In the genomic region with DNA sequence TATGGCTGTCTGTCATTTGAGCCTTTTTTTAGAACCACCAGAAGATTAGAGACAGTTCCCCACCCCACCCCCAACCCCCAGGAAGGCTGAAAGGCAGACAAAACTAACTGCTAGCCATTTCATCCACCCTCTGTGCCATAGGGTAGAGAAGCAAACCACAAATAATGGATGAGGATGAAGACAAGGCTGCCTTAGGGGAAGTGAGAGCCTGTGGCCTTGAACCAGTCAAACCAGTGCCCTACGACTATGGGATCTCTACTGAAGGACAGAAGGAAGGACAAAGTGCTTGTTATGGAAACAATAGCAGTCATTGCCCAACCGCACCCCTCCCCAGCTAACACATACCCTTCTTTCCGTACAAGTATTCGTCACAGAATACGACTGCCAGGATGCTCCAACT, we compare ENCODE assay signal across 26 mouse cellular contexts. TPM values are rescaled to one million over a fixed set of nuclear protein-coding genes. Genes with fewer than 3 reads are reported as not detected.
DNase-seq lines count a peak whose midpoint lies in the region; ATAC-seq and TF ChIP-seq lines count a peak whose summit lies in the region.
"Had no signal": no experiment of that assay in that cellular context is flagged by ENCODE, and none has a peak within 500 bp of the region (broad histone marks: within the 10 kb centered on the region; RNA-seq: fewer than 3 reads in every experiment).

No protein-coding gene starts in this region.

- WGBS in intestine, postnatal 0 days = 87% methylated on average over 5 of the region's 5 CpGs
- WGBS in intestine, embryonic 15.5 days = 88% methylated on average over 5 of the region's 5 CpGs

- no peak overlapping the region for H3K4me2 ChIP-seq in intestine, postnatal 0 days (replicated peaks; ENCODE audit: low read depth)
- no peak overlapping the region for H3K4me2 ChIP-seq in intestine, embryonic 15.5 days (replicated peaks)
- H3K4me2 ChIP-seq: embryonic facial prominence, embryonic 13.5 days; forebrain, embryonic 12.5 days; forebrain, embryonic 15.5 days; heart, embryonic 11.5 days; hindbrain, embryonic 12.5 days; hindbrain, embryonic 15.5 days had no signal

- H3K9me3 ChIP-seq in intestine, postnatal 0 days (ENCODE audit: control insufficient read depth) = no peaks in the 10 kb centered on the region
- H3K9me3 ChIP-seq in intestine, embryonic 15.5 days = no peaks in the 10 kb centered on the region
- H3K9me3 ChIP-seq: embryonic facial prominence, embryonic 10.5 days; embryonic facial prominence, embryonic 13.5 days; forebrain, embryonic 12.5 days; forebrain, embryonic 15.5 days; hindbrain, embryonic 12.5 days; hindbrain, embryonic 15.5 days had no signal

- peaks cover 3% of the 10 kb centered on the region; the same call in 1 of the 2 replicates for H3K27me3 ChIP-seq in intestine, postnatal 0 days (replicated peaks; ENCODE audit: control insufficient read depth, insufficient read depth, low read length)
- H3K27me3 ChIP-seq in intestine, embryonic 15.5 days (replicated peaks) = no peaks in the 10 kb centered on the region
- H3K27me3 ChIP-seq: CH12.LX; forebrain, embryonic 15.5 days; hindbrain, embryonic 15.5 days had no signal

- H3K27ac ChIP-seq in intestine, postnatal 0 days (ENCODE audit: low read depth, low read length) = peak overlapping the region; percentile 68; the same call in 1 of the 2 replicates
- H3K27ac ChIP-seq in intestine, embryonic 15.5 days = no peak overlapping the region
- H3K27ac ChIP-seq: embryonic facial prominence, embryonic 10.5 days; embryonic facial prominence, embryonic 13.5 days; forebrain, embryonic 12.5 days; forebrain, embryonic 15.5 days; gastrocnemius, adult 2 months; hindbrain, embryonic 12.5 days; hindbrain, embryonic 15.5 days had no signal

- no peaks in the 10 kb centered on the region for H3K36me3 ChIP-seq in intestine, postnatal 0 days (ENCODE audit: control insufficient read depth, insufficient read depth)
- no peaks in the 10 kb centered on the region for H3K36me3 ChIP-seq in intestine, embryonic 15.5 days
- H3K36me3 ChIP-seq: embryonic facial prominence, embryonic 10.5 days; embryonic facial prominence, embryonic 13.5 days; forebrain, embryonic 12.5 days; forebrain, embryonic 15.5 days; hindbrain, embryonic 12.5 days; hindbrain, embryonic 15.5 days had no signal

- peak; percentile 57 for DNase-seq in ES-CJ7 (ENCODE audit: low read depth, low spot score)
- DNase-seq in R1 (ENCODE audit: low read depth, low spot score) = peak; percentile 38
- no peak for DNase-seq in kidney, postnatal 14 days
- no peak for DNase-seq in layer of hippocampus, adult 9-11 months
- DNase-seq: adrenal gland, adult 2 months; adrenal gland, postnatal 14 days; B cell, adult 2 months; cerebellum, adult 11 months; cerebellum, adult 2 months; cerebellum, adult 9-11 months; cerebellum, postnatal 25 days; embryo, embryonic 11 days; gastrocnemius, adult 2 months; gastrocnemius, postnatal 14 days had no signal

- H3K4me1 ChIP-seq in intestine, postnatal 0 days (replicated peaks; ENCODE audit: control insufficient read depth, insufficient read depth, low read length) = peaks cover 3% of the 10 kb centered on the region; the same call in 1 of the 2 replicates
- no peaks in the 10 kb centered on the region for H3K4me1 ChIP-seq in intestine, embryonic 15.5 days (replicated peaks)
- H3K4me1 ChIP-seq: embryonic facial prominence, embryonic 13.5 days; forebrain, embryonic 12.5 days; forebrain, embryonic 15.5 days; hindbrain, embryonic 12.5 days had no signal

- H3K4me3 ChIP-seq in intestine, postnatal 0 days (ENCODE audit: low read depth, low read length) = no peak overlapping the region
- no peak overlapping the region for H3K4me3 ChIP-seq in intestine, embryonic 15.5 days (replicated peaks)
- H3K4me3 ChIP-seq: embryonic facial prominence, embryonic 10.5 days; embryonic facial prominence, embryonic 13.5 days; erythroblast, embryonic 14.5 days; forebrain, embryonic 12.5 days; forebrain, embryonic 15.5 days; gastrocnemius, adult 2 months; hindbrain, embryonic 12.5 days; hindbrain, embryonic 15.5 days had no signal

- TF ChIP-seq CTCF in intestine, postnatal 0 days (IDR thresholded peaks at IDR 0.05; ENCODE audit: low read depth) = no peak

- no peak for ATAC-seq in intestine, postnatal 0 days
- ATAC-seq in intestine, embryonic 15.5 days = no peak
- peak; percentile 52; the same call in 1 of the 2 replicates for ATAC-seq in granulocyte monocyte progenitor cell, adult 5-6 weeks (replicated peaks; ENCODE audit: poor library complexity, severe bottlenecking)
- ATAC-seq: forebrain, embryonic 15.5 days had no signal

- no peak overlapping the region for H3K9ac ChIP-seq in intestine, postnatal 0 days (ENCODE audit: low read depth, low read length)
- H3K9ac ChIP-seq in intestine, embryonic 15.5 days = no peak overlapping the region
- H3K9ac ChIP-seq: embryonic facial prominence, embryonic 13.5 days; forebrain, embryonic 12.5 days; forebrain, embryonic 15.5 days; hindbrain, embryonic 12.5 days; hindbrain, embryonic 15.5 days had no signal

RNA-seq across cellular contexts. Expression of a gene that starts 9.8 kb away (rescaled TPM):
- 22.1 and 23.2 TPM in 2 replicates for polyA plus RNA-seq in intestine, postnatal 0 days (2015; fragmentation: Nextera tagmentation; extraction: Ambion mirVana)
- 0.82 and 1.0 TPM in 2 replicates for polyA plus RNA-seq in intestine, embryonic 15.5 days (2015; fragmentation: Nextera tagmentation; extraction: Ambion mirVana)
- 0.02 and 0.04 TPM in 2 replicates for total RNA-seq in granulocyte monocyte progenitor cell, adult 5-6 weeks (2014; fragmentation: Nextera tagmentation)
- under 0.01 and 0.09 TPM in 2 replicates for total RNA-seq in granulocyte monocyte progenitor cell, adult 5-6 weeks (2017)
- total RNA-seq: CH12.LX had no signal

RNA-seq across cellular contexts. Expression of a gene that starts 57.5 kb away (rescaled TPM):
- polyA plus RNA-seq in intestine, postnatal 0 days (2015; fragmentation: Nextera tagmentation; extraction: Ambion mirVana) = 97.5 and 112 TPM in 2 replicates
- polyA plus RNA-seq in intestine, embryonic 15.5 days (2015; fragmentation: Nextera tagmentation; extraction: Ambion mirVana) = 116 and 164 TPM in 2 replicates
- total RNA-seq in granulocyte monocyte progenitor cell, adult 5-6 weeks (2014; fragmentation: Nextera tagmentation) = 84.3 and 94.2 TPM in 2 replicates
- 186 and 187 TPM in 2 replicates for total RNA-seq in granulocyte monocyte progenitor cell, adult 5-6 weeks (2017)

Comparison
In these comparisons a context has a peak if more than half of its experiments do, and no peak if none do; other contexts are left out.
1. RNA of a gene that starts 9.8 kb away (polyA plus RNA-seq): 22.1 to 23.2 TPM in intestine, postnatal 0 days; 0.82 to 1.0 TPM in intestine, embryonic 15.5 days; every median in the first group is over 10 times any median in the second.
2. DNase-seq: peak in ES-CJ7 (single experiment) and R1 (single experiment); none in kidney, postnatal 14 days (single experiment) and layer of hippocampus, adult 9-11 months (single experiment).